Mouse (Mus musculus): ENCODE data around the gene Abca8b.
"Not testable (repeated sequence)": the region's sequence is repeated elsewhere in the genome, so short reads cannot be mapped to it uniquely, and the experiment has no call there.

The Abca8b gene

DNA sequence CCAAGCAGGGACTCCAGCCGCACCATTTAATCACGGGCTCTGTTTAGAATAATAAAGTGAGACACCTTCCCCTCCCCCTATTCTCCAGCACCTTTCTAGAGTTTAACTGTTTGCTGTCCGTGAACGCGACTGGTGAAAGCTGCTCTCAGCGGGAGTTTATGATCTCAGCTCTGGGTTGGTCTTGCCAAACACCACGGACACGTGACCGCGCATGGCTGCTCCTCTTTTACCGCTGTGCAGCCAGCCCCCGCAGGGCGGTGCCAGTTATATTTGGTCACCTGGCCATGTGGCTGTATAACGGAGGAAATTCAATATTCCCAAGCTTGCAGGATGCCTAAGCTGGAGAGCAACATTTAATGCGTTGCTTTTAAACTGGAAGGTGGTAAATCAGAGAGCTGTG lies at the start of gene Abca8b:
TSS of gene Abca8b (minus strand) at position 222 of the 400 bp plus-strand sequence.
- DNase-seq (ENCODE audit: low spot score) = peak; percentile 59

DNA sequence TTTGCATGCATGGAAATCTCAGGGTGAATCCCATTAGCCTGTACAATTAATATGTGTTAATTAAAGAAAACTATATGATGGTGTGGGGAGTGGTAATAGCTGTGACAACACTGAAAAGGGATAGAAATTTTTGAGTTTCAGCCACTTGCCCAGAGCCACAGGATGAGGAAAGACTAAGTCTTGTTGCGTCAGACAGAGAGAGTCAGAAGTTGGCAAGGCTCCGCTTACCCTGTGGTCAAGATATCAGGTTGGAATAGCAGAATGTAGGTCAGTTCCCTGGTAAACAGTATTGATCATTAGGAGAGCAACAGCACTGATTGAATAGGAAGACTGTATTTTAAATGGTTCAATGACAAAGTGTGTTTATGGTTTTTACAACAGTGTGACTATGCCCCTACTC lies 42.1 kb upstream of the Abca8b start:
- DNase-seq (ENCODE audit: low spot score) = no peak

DNA sequence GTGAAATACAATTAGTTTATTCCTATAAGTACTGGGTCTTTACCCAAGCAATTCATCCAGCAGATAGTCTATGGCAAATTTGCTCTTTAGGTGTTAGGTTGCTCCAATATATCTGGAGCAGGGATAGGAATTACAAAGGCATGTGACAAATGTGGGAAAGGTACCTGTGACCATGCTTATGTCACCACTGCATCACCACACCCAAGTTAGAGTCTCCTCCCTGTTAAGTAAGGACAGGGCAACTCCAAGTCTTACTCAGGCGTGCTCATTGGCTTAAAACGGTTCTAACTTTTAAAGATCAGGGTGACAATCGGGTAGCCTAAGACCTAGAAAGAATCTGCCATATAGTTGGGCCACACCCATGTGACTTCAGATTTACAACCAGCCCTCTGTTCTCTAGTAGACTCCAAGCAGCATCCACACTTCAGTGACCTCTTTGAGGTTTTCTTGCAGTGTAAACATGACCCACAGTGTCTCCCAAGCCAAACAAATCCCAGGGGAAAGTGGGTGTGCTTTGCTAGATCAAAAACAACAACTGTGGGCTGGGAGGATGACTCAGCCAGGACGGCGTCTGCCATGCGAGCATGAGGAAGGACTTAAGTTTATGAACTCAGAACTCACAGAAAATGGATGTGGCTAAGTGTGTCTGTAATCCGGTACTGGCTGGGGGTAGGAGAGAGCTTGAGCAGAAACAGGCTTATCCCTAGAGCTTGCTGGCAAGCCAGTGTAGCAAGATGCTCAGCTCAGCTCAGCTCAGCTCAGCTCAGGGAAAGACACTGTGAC lies 33.5 kb upstream of the Abca8b start:
- peak; percentile 1 for DNase-seq (ENCODE audit: low spot score)

DNA sequence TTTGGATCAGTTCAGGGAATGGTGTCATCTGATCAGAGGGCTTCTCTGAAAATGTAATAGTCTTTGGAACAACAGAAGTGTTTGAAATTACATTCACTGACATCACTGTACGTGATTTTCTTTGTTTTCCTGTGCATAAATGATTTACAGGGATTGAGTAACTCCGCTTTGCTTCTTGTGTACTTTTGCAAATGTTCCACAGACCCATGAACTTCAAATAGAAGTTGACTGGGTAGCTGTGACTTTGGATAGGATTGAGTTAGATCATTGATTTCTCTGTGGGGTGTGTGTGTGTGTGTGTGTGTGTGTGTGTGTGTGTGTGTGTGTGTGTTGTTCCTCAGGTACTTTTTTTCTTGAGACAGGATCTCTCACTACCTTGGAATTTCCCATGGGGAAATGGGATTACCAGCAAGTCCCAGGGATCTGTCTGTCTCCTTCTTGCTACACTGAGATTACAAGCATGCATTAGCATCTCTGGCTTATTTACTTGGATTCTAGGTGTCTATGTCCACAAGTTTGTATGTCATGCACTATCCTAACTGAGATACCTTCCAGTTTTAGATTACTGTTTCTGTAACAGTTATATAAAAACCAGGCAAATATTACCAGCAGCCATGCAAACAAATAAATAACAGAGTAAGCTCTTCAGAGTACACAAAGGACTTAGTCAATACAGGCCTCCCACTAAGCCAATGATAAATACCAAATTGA lies 15.3 kb upstream of the Abca8b start:
- no peak for DNase-seq (ENCODE audit: low spot score)

DNA sequence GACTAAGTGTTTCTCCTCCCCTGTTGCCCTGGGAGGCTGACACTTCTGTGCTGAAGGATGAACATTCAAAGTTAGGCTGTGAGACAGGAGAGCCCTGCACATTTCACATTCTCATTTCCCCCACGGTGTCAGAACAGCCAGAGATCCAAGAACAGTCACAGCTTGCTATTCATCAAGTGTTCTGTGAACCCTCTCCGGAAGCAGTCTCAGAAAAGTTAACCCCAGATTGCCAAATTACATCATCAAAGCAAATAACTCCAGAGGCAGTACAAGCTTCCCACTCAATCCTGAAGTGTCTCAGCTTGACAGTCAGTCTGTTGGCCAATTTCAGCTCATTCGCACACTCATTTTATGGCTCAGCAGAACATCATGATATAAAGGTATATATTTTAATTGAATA lies 632 bp downstream of the Abca8b start:
- DNase-seq (ENCODE audit: low spot score) = peak; percentile 24

DNA sequence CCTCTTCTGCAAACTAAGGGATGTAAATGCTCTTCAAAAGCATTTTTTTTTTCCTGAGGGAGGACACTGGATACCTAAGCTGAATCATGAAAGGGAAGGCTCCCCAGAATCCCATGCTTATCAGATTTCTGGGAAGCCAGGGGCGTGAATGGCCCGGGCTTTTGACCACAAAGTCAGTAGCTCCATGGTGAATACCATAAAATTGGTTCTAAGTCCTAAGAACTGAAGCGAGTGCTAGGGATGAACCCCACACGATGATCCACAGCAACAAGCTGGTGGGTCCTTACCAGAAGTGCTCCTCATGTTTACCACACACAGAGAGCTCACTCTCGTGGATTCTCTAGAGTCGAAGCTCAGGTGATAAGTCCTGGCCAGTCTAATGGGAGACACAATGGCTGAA lies 1.6 kb downstream of the Abca8b start:
- no peak for DNase-seq (ENCODE audit: low spot score)

DNA sequence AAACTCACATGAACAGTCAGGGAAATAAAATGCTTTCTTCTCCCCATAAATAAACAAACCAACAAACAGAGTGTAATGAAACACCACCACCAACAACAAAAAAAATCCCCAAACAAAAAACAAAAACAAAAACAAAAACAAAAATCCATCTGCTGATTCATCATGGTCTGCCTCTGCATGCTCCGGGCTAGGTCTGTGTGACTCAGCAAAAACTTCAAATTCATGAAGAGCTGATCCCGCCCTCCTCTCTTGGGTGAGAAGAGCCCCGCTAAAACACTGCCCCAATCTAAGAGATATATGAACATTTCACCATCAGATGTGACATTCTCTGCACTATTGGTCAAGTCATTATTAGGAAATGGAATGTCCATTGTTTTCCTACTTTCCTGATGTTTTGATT lies 4.4 kb downstream of the Abca8b start:
- no peak for DNase-seq (ENCODE audit: low spot score)

DNA sequence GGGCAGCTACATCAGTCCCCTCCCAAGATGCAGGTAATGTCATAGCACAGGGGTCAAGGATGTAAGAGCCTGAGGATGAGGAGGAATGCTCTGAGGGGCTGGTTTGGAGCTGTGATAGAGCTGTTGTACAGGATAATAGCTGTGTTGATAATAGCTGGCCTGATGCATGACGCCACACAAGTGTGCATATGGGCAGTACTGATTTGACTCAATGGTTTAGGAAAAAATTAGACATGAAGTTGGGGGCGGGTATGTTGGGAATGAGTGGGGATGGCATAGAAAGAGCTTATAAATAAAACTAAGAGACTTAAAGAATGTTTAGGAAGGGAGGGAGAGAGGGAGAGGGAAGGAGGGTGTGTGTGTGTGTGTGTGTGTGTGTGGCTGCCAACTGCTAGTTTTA lies 5.4 kb downstream of the Abca8b start:
- no peak for DNase-seq (ENCODE audit: low spot score)

DNA sequence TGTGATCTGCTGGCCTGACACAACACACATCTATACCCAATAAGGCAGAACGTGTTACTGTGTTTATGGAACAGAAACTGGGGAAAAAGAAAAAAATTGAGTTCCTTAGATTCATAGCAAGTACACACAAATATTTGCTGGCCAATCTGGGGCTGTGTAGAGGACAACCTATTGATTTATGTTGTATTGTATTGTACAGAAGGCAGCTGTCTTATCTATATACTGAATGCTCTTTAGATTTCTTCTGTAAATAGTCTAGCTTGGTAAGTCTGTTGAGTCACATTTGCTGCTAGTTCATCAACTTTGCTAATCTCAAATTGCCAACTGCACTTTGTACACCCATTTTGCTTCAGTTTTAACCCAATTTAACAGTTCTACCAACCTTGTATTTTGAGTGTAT lies 7.5 kb downstream of the Abca8b start:
- DNase-seq (ENCODE audit: low spot score) = no peak

DNA sequence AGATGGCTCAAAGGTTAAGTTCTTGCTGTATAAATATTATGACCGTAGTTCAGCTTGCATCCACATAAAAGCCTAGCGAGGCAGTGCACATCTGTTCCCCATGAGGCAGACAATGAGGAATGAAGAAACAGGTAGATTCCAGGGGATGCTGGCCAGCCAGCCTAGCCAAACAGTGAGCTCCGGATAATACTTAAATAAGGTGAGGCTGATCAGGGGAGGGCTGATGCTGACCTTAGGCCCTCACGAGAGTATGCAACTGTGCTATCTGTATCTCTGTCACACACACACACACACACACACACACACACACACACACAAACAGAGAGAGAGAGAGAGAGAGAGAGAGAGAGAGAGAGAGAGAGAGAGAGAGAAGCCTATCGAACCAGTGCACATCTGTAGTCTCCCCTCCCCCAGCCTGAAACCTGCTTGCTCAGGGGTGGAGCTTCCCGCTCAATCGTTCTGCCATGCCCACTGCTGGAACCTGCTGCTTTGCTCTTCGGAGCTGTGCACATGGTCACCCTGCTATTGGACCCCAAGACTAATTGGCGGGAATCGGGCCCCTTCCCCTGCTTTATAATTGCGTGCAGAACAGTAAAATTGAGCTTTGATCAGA lies 8.1 kb downstream of the Abca8b start:
- not testable (repeated sequence) for DNase-seq (ENCODE audit: low spot score)

DNA sequence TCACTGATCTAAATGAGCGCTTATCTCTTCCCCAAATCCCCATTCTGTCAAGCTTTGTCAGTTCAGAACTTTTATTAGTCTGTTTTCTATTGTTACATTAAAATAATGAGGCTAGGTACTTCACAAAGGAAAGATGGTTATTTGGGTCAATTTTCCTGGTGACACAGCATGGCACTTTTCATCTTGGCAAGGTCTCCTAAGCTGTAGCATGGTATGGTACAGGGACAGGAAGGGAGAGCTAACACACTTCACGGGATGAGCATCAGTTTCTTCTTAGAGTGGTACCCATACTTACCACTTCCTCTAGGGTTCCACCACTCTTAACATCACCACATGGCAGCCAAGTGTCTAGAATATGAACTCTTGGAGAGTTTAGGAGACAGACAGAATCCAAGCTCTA lies 13.8 kb downstream of the Abca8b start:
- no peak for DNase-seq (ENCODE audit: low spot score)

DNA sequence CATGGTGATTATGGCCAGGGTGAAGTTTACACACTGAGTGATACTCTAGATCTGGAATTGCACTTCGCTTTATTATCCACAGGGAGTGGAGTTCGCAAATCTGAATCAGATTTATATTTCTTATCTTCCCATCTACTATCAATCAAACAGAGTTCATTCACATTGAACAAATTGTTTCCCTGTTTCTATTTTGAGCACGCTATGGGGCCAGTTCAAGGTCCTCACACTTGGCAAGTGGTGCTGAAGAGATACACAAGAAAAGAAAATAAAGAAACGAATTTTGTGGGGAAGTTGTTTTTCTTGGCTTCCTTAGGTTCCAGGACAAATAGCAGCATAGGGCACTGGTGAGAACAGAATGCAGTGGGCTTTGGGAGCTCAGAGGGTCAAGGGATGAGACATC lies 25.1 kb downstream of the Abca8b start:
- no peak for DNase-seq (ENCODE audit: low spot score)

DNA sequence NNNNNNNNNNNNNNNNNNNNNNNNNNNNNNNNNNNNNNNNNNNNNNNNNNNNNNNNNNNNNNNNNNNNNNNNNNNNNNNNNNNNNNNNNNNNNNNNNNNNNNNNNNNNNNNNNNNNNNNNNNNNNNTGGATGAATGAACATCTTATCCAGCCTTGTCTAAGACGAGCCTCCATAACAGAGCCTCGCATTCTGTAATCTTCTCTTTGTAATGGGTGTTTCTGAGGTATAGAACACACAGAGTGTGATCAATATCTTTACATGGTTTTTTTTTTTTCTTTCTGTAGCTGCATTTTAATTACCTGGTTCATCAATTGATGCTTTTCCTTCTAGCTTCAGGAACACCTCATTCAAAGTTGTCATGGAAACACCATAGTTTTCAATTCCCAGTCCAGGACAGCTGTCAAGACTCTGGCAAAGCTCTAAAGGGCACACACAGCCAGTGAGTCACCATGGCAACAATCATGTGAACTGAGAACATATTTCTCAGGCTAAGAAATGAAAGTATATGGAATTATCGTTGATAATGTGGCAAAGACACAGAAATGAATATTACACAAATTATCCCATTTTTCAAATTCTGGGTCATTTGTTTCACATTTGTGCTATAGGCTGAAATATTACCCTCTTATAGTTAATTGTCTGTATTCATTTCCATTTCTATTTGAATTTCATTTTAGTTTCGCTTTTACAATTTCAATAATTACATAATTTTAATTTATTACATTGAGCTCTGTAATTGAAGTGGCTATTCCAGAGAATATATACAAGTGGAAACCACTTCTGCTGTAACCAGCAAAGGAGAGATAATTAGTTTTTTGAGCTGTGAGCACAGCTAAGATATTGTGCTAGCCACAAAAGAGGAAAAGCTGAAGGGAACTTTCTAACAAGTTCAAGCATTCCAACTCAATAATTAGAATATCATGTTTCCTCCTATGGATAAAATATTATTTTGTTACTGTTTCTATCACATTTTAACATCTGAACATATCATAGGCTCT lies 33.9 kb downstream of the Abca8b start:
- DNase-seq (ENCODE audit: low spot score) = no peak

DNA sequence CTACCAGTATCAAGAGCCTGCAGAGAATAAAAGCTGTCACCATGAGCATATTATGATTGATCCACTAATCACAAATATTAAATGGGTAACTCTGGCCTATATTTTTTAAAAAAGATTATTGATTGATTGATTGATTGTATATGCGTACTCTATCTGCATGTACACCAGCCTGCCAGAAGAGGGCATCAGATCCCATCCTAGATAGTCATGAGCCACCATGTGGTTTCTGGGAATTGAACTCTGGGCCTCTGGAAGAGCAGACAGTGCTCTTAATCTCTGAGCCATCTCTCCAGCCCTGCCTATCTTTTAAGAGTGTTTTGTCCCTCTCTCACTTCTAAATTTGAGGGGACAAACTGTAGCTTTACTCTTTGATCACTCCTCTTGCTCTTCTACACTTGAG lies 40.5 kb downstream of the Abca8b start:
- no peak for DNase-seq (ENCODE audit: low spot score)

DNA sequence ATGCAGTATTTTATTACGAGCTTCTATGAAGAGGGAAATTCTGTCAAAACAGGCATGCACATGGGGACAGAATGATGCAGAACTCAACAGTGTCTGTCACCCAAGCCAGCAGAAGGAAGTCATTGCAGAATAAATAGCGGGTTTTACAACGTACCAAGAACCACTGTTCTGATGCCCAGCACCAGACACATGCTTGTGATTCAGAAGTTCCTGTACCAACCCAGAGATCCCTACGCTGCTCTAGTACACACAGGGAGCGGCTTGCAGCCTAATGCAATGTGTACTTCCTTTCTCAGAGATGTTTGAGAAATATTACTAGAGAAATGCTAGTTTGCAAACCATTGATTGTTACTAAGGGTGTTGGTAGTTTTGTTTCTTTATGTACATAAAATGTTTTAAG lies 58.7 kb downstream of the Abca8b start:
- DNase-seq (ENCODE audit: low spot score) = no peak

DNA sequence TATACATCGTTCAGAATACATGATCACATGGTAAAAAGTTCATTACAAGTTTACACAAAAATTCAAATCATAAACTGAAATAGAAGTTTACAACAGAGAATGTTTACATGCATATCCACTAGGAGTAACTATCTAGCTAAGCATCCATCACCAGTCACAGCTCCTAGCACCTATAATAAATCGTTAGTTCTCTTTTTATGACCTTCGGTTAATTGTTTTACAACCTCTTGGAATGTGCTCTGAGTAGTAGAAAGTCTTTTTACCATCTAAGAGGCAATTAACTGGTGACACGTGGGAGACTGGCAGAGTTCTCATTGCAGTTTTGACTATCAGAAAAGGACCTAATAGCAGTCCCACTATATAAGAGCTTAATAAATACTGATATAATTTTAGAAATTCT lies 62.4 kb downstream of the Abca8b start:
- DNase-seq (ENCODE audit: low spot score) = not testable (repeated sequence)

DNA sequence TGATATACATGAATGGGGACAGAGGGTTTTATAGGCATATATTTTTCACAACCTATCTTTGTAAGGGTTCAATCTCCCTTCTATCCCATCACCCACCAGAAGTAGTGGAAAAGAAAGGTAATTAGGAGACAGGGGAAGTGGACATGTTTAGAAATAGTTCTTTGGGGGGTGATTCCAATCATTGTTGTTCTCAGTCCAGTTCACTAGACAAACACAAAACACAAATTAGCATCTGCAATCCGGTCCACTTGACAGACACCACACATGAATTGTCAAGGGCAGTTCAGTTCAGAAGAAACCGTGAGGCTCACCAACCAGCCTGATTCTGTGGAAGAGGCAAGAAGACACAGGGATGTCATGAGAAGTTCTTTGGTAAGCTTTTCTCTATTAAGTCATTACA lies 67.2 kb downstream of the Abca8b start:
- no peak for DNase-seq (ENCODE audit: low spot score)

DNA sequence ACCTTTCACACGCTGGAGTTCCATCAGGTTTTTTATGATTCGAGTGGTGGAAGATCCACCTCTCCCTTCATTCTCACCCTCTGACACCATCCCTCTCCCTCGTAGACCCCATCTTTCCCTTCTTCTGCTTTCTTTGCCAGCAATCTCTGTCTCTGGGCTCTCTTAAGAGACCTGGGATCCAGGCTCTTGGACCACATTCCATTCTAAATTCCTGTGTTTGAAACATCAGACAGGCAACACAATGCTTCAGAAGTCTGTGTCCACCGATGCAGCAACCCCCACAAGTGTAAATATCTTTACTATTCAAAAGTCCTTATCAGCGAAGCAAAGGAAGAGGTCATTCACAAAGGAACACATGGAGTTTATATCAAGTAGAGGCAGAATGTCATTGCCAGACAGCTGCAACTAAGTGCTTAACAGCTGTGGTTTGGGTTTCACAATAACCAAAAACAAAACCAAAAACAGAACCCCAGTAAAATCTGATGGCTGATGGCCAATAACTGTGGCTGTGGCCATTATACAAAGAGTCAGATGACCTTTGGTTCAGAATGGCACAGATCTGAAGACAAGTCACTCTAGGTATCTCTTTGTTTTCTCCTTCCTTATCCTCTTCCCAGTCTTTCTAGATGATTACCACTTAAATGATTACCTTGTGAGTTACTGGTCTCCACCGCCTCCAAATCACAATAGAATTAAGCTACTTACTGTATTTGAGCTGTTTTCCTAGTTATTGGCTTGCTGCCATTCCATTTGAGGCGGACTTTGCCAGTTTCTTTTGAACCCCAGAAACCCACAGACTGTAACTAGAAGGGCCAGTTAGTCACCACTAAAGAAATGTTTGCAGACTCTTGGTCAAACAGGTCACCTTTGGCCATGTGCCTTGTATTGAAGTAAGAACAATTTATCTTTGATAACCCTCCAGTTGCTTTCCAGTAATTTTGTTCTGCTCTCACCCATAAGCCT lies 68.6 kb downstream of the Abca8b start:
- DNase-seq (ENCODE audit: low spot score) = peak; percentile 21

DNA sequence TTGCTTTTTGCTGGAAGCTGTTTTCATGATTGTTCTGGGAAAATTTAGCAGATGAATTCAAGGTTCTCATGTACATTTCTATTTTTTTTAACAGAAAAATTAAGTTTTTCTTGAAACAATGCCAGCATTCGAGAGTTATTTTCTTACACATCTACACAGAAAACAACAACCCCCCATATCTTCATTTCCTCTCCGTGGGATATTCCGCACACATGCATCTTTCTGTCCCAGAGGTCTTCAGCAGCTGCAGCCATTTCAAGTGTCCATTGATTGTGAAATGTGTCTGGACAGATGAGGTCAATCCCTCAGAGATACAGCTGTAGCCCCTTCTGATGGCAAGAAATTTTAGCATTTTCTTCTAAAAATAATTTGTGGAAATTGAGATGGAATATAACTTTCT lies 73.4 kb downstream of the Abca8b start:
- no peak for DNase-seq (ENCODE audit: low spot score)

DNA sequence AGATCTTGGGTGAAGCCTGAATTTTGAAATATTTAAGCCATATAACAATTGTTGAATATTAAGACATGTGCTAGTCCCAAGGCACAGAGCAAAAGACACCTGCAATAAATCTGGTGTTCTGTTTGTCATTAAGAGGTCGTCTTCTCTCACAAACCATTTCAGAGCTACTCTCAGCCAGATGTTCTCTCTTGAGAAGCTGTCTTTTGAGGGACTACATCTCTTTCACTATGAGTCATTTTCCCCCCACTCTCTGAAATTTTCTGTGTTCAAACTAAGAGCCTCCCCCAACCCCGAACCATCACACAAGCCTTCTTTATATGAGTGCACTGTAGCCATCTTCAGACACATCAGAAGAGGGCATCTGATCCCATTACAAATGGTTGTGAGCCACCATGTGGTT lies 76.2 kb downstream of the Abca8b start:
- no peak for DNase-seq (ENCODE audit: low spot score)

DNA sequence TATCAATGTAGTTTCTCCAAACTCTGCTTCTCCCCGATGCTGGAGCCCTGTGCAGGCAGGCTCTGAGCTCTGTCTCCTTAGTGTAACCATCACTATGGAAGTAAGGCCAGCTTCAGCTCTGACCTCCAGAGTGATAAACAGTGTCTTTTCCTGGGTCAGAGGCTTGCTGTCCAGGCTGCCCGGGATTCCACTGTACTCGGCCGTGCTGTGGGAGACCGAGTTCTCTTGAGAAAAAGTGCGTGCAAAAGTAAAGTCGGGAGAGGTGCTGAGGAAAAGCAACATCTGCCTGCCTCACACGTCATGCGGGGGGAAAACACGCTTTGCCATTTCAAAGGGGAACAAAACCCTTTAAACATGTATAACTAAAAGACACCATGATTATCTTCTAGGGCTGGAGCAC lies 79.0 kb downstream of the Abca8b start:
- no peak for DNase-seq (ENCODE audit: low spot score)

All from lung, postnatal 25 days (tissue).